9 mouse cellular contexts compared by ENCODE assay signal in the genomic region with DNA sequence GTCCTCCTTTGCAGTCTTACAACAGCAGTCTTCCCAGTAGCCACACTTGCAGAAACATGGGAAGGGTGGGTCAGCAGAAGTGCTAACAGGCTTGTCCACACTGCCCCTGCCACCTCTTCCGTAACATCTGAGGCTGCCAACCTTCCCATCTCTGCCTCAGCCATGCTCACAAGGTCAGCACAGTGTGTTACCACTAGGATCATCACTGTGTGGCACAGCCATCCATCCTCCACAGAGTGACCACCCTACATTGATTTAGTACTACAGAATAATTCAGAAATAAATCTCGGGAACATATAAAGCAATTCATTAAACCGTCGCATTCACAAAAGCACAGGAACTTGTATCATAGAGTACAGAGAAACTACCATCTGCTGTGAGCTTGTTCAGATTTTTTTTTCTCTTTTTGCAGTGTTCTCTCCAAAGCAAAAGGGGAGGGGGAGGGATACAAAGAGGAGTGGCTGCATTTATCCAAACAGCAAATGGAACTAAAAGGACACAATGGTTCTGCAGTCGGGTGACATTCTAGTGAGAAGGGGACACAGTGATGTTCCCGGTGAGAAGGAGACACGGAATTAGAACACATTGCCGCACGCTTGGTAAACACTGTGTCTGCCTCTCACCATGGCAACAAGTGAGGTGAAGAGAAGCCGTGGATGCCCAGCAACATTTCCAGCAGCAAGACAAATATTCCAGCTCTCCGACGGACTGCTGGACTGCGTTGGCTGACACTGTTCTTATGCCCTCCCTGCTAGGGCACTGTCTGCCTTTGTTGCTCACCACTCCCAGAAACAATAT.
DNase-seq lines count a peak whose midpoint lies in the region; ATAC-seq lines count a peak whose summit lies in the region.
"Had no signal": no experiment of that assay in that cellular context is flagged by ENCODE, and none has a peak within 500 bp of the region (broad histone marks: within the 10 kb centered on the region; RNA-seq: fewer than 3 reads in every experiment).

No protein-coding gene starts in this region.

- ATAC-seq in heart, embryonic 13.5 days (ENCODE audit: extremely low read depth, insufficient number of reproducible peaks, low FRiP score, low TSS enrichment) = no peak
- ATAC-seq in hindbrain, embryonic 11.5 days (ENCODE audit: low FRiP score) = peak; percentile 75
- ATAC-seq in midbrain, embryonic 16.5 days = peak; percentile 57
- ATAC-seq in activated CD4-positive, CD25-positive, alpha-beta regulatory T cell, adult 4 months = no peak
- ATAC-seq: inflammation-experienced regulatory T-cells, adult 6 months had no signal

- no peak overlapping the region; the same call in 1 of the 2 replicates for H3K9ac ChIP-seq in heart, embryonic 13.5 days
- H3K9ac ChIP-seq in hindbrain, embryonic 11.5 days (ENCODE audit: low read depth, low read length) = no peak overlapping the region
- H3K9ac ChIP-seq in midbrain, embryonic 16.5 days (ENCODE audit: low read depth, low read length) = no peak overlapping the region

- peak overlapping the region; percentile 14 for H3K4me2 ChIP-seq in heart, embryonic 13.5 days
- no peak overlapping the region for H3K4me2 ChIP-seq in hindbrain, embryonic 11.5 days (replicated peaks; ENCODE audit: low read depth, low read length)
- peak overlapping the region; percentile 19; the same call in 1 of the 2 replicates for H3K4me2 ChIP-seq in midbrain, embryonic 16.5 days (ENCODE audit: low read length)

- intact Hi-C loops in heart, postnatal 14 days (cut with DNase I) = no loop called here

- no peaks in the 10 kb centered on the region for H3K36me3 ChIP-seq in heart, embryonic 13.5 days
- H3K36me3 ChIP-seq in hindbrain, embryonic 11.5 days (ENCODE audit: control insufficient read depth, insufficient read depth, low read length) = no peaks in the 10 kb centered on the region
- H3K36me3 ChIP-seq in midbrain, embryonic 16.5 days (ENCODE audit: control insufficient read depth, insufficient read depth, low read length) = no peaks in the 10 kb centered on the region

- peaks cover 49% of the 10 kb centered on the region for H3K4me1 ChIP-seq in heart, embryonic 13.5 days
- H3K4me1 ChIP-seq in hindbrain, embryonic 11.5 days (replicated peaks; ENCODE audit: control insufficient read depth, insufficient read depth, low read length) = no peaks in the 10 kb centered on the region
- peaks cover 15% of the 10 kb centered on the region for H3K4me1 ChIP-seq in midbrain, embryonic 16.5 days (ENCODE audit: control insufficient read depth, insufficient read depth, low read length)

- WGBS in heart, embryonic 13.5 days = 60% methylated on average over 13 of the region's 13 CpGs
- WGBS in hindbrain, embryonic 11.5 days = 40% methylated on average over 13 of the region's 13 CpGs
- WGBS in midbrain, embryonic 16.5 days = 39% methylated on average over 13 of the region's 13 CpGs

- H3K9me3 ChIP-seq in heart, embryonic 13.5 days = no peaks in the 10 kb centered on the region
- no peaks in the 10 kb centered on the region for H3K9me3 ChIP-seq in hindbrain, embryonic 11.5 days (ENCODE audit: control insufficient read depth, low read length)
- H3K9me3 ChIP-seq in midbrain, embryonic 16.5 days (replicated peaks; ENCODE audit: control insufficient read depth, low read length, poor library complexity, severe bottlenecking) = no peaks in the 10 kb centered on the region

- DNase-seq in heart, postnatal 14 days = no peak
- DNase-seq in brain, embryonic 18.5 days (ENCODE audit: low read depth, low spot score) = peak; percentile 43
- DNase-seq in hindbrain, embryonic 11.5 days (ENCODE audit: low spot score) = peak; percentile 33
- DNase-seq in natural killer cell, adult 2 months (ENCODE audit: low spot score in 2 of 2) = no peak
- DNase-seq: cerebellum, postnatal 14 days had no signal

- no peaks in the 10 kb centered on the region for H3K27me3 ChIP-seq in heart, embryonic 13.5 days (replicated peaks)
- no peaks in the 10 kb centered on the region for H3K27me3 ChIP-seq in hindbrain, embryonic 11.5 days (ENCODE audit: control insufficient read depth, insufficient read depth, low read length)
- no peaks in the 10 kb centered on the region for H3K27me3 ChIP-seq in midbrain, embryonic 16.5 days (ENCODE audit: control insufficient read depth, insufficient read depth, low read depth, low read length)

- H3K4me3 ChIP-seq in heart, embryonic 13.5 days = no peak overlapping the region
- H3K4me3 ChIP-seq in hindbrain, embryonic 11.5 days (ENCODE audit: low read depth, low read length) = no peak overlapping the region
- H3K4me3 ChIP-seq in midbrain, embryonic 16.5 days (ENCODE audit: low read depth, low read length) = no peak overlapping the region

- peak overlapping the region; percentile 54 for H3K27ac ChIP-seq in heart, embryonic 13.5 days (replicated peaks)
- no peak overlapping the region for H3K27ac ChIP-seq in hindbrain, embryonic 11.5 days (ENCODE audit: low read depth, low read length)
- 0 out of 2 replicates have a peak overlapping the region, but pooled peaks have one; percentile 35 for H3K27ac ChIP-seq in midbrain, embryonic 16.5 days (ENCODE audit: low read length)

Comparison
In these comparisons a context has a peak if more than half of its experiments do, and no peak if none do; other contexts are left out.
1. ATAC-seq: peak in hindbrain, embryonic 11.5 days (single experiment) and midbrain, embryonic 16.5 days (single experiment); none in heart, embryonic 13.5 days (single experiment) and activated CD4-positive, CD25-positive, alpha-beta regulatory T cell, adult 4 months (single experiment).
2. DNase-seq: peak in brain, embryonic 18.5 days (single experiment) and hindbrain, embryonic 11.5 days (single experiment); none in heart, postnatal 14 days (0 of 2) and natural killer cell, adult 2 months (0 of 2).